Mouse (Mus musculus): ENCODE measurements at regions not wholly inside any gene's neighbourhood (a gene's known extent, or its start where the extent isn't known, plus 50 kb on each side); places are given as distances from the start of the nearest gene placed in this dataset.

- no peak for ATAC-seq (ENCODE audit: insufficient number of reproducible peaks, low FRiP score)
- H3K9me3 ChIP-seq (replicated peaks), result peaks cover 3% of the 10 kb centered on the region; the same call in 1 of the 2 replicates
Measured at GRCm38 (mm10) chr4:142605098-142605497, 365.9 kb upstream of the Kazn start.

DNA sequence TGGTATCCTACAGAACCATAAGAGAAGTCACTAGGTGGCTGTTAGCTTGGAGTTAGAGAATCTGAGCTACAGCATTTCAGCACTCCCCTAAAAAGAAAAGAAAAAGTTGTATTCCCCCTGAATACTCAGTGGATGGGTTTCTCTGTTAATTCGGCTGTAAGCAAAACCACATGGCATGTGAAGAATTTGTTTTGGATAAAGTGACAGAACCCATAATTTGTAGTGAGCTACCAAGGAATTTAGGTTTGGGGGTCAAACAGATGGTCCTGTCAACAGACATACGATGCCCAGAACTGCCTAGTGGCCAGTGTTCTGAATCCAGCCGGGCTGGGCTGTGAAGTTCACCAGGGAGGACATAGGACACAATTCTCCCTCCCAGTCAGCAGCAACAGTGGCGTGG, 358.0 kb upstream of the Kazn start:
- Histone ChIP-seq H3K9ac (no peak overlapping the region), H3K4me3 (no peak overlapping the region), H3K36me3 (no peaks in the 10 kb centered on the region), H3K4me2 (no peak overlapping the region), H3K4me1 (replicated peaks) (no peaks in the 10 kb centered on the region), H3K27ac (ENCODE audit: poor library complexity, severe bottlenecking) (no peak overlapping the region), H3K9me3 (replicated peaks) (0 out of 2 replicates have a peak, but pooled peaks cover 3% of the 10 kb centered on the region), H3K27me3 (replicated peaks) (no peaks in the 10 kb centered on the region)
- WGBS, result 59% methylated on average over 4 of the region's 4 CpGs
- no peak for ATAC-seq (ENCODE audit: insufficient number of reproducible peaks, low FRiP score)

More at GRCm38 (mm10) chr4:142605098-142605497, 365.9 kb upstream of the Kazn start:
- no peaks in the 10 kb centered on the region for H3K4me1 ChIP-seq (replicated peaks)
- H3K36me3 ChIP-seq, result no peaks in the 10 kb centered on the region
- H3K9ac ChIP-seq, result no peak overlapping the region
- 0 out of 2 replicates have a peak, but pooled peaks cover 3% of the 10 kb centered on the region for H3K27me3 ChIP-seq (replicated peaks)
- no peak overlapping the region for H3K4me2 ChIP-seq
- 74% methylated on average over 3 of the region's 3 CpGs for WGBS
- no peak overlapping the region for H3K27ac ChIP-seq (ENCODE audit: poor library complexity, severe bottlenecking)
- H3K4me3 ChIP-seq, result no peak overlapping the region

- Histone ChIP-seq H3K4me1 (replicated peaks) (no peaks in the 10 kb centered on the region), H3K27ac (ENCODE audit: poor library complexity, severe bottlenecking) (no peak overlapping the region), H3K9ac (no peak overlapping the region), H3K4me3 (no peak overlapping the region), H3K27me3 (replicated peaks) (peaks cover 12% of the 10 kb centered on the region; the same call in 1 of the 2 replicates), H3K4me2 (no peak overlapping the region), H3K9me3 (replicated peaks) (no peaks in the 10 kb centered on the region), H3K36me3 (no peaks in the 10 kb centered on the region)
- no peak for ATAC-seq (ENCODE audit: insufficient number of reproducible peaks, low FRiP score)
- WGBS, result 74% methylated on average over 7 of the region's 7 CpGs
Measured at GRCm38 (mm10) chr4:142589084-142589741, 350.0 kb upstream of the Kazn start.

- Histone ChIP-seq H3K27me3 (replicated peaks) (peaks cover 12% of the 10 kb centered on the region; the same call in 1 of the 2 replicates), H3K36me3 (no peaks in the 10 kb centered on the region), H3K27ac (ENCODE audit: poor library complexity, severe bottlenecking) (no peak overlapping the region), H3K9me3 (replicated peaks) (no peaks in the 10 kb centered on the region), H3K4me1 (replicated peaks) (no peaks in the 10 kb centered on the region), H3K9ac (no peak overlapping the region), H3K4me3 (no peak overlapping the region), H3K4me2 (no peak overlapping the region)
- WGBS, result 76% methylated on average over 24 of the region's 24 CpGs
- ATAC-seq (ENCODE audit: insufficient number of reproducible peaks, low FRiP score), result no peak
Measured at GRCm38 (mm10) chr4:142588418-142589083, 349.4 kb upstream of the Kazn start.

GRCm38 (mm10) chr4:142587345-142588035, 348.3 kb upstream of the Kazn start:
- no peak for ATAC-seq (ENCODE audit: insufficient number of reproducible peaks, low FRiP score)
- Histone ChIP-seq H3K4me2 (no peak overlapping the region), H3K4me3 (no peak overlapping the region), H3K9ac (no peak overlapping the region), H3K27ac (ENCODE audit: poor library complexity, severe bottlenecking) (no peak overlapping the region), H3K36me3 (no peaks in the 10 kb centered on the region), H3K4me1 (replicated peaks) (no peaks in the 10 kb centered on the region), H3K9me3 (replicated peaks) (no peaks in the 10 kb centered on the region), H3K27me3 (replicated peaks) (peaks cover 12% of the 10 kb centered on the region; the same call in 1 of the 2 replicates)
- 83% methylated on average over 22 of the region's 22 CpGs for WGBS

DNA sequence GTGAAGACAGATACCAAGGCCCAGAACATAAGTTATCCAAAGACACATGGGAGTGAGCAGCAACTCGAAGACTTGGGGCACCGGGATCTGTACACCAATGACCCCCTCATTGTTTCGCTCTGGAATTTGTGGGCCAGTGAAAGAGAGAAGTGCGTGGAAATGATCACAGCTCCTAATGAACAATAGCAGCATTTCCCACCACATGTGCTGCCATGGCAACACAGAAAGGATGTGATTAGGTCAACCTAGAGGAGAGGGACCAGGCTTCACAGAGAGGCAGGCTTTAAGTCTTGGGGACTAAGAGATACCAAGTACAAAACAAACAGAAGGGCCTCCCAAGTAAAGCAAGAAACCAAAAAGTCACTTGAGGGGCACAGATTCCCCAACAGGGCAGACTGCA, 339.3 kb upstream of the Kazn start:
- H3K27me3 ChIP-seq (replicated peaks), result no peaks in the 10 kb centered on the region
- no peak overlapping the region for H3K4me3 ChIP-seq
- H3K4me1 ChIP-seq (replicated peaks), result no peaks in the 10 kb centered on the region
- H3K9ac ChIP-seq, result no peak overlapping the region
- no peak overlapping the region for H3K4me2 ChIP-seq
- H3K27ac ChIP-seq (ENCODE audit: poor library complexity, severe bottlenecking), result no peak overlapping the region
- no peak for ATAC-seq (ENCODE audit: insufficient number of reproducible peaks, low FRiP score)
- H3K9me3 ChIP-seq (replicated peaks), result no peaks in the 10 kb centered on the region
- WGBS, result 85% methylated on average over 4 of the region's 4 CpGs
- H3K36me3 ChIP-seq, result no peaks in the 10 kb centered on the region

- no peak overlapping the region for H3K4me2 ChIP-seq
- no peaks in the 10 kb centered on the region for H3K27me3 ChIP-seq (replicated peaks)
- H3K27ac ChIP-seq (ENCODE audit: poor library complexity, severe bottlenecking), result no peak overlapping the region
- no peak for ATAC-seq (ENCODE audit: insufficient number of reproducible peaks, low FRiP score)
- no peak overlapping the region for H3K4me3 ChIP-seq
- H3K9ac ChIP-seq, result no peak overlapping the region
- 50% methylated on average over 4 of the region's 4 CpGs for WGBS
- no peaks in the 10 kb centered on the region for H3K36me3 ChIP-seq
- H3K4me1 ChIP-seq (replicated peaks), result no peaks in the 10 kb centered on the region
- H3K9me3 ChIP-seq (replicated peaks), result no peaks in the 10 kb centered on the region
Measured at GRCm38 (mm10) chr4:142577519-142577918, 338.3 kb upstream of the Kazn start.

- H3K36me3 ChIP-seq, result no peaks in the 10 kb centered on the region
- 65% methylated on average over 1 of the region's 1 CpGs for WGBS
- H3K4me1 ChIP-seq (replicated peaks), result no peaks in the 10 kb centered on the region
- no peak for ATAC-seq (ENCODE audit: insufficient number of reproducible peaks, low FRiP score)
- no peak overlapping the region for H3K27ac ChIP-seq (ENCODE audit: poor library complexity, severe bottlenecking)
- H3K4me3 ChIP-seq, result no peak overlapping the region
- no peak overlapping the region for H3K4me2 ChIP-seq
- H3K9ac ChIP-seq, result no peak overlapping the region
- H3K9me3 ChIP-seq (replicated peaks), result no peaks in the 10 kb centered on the region
- no peaks in the 10 kb centered on the region for H3K27me3 ChIP-seq (replicated peaks)
Measured at GRCm38 (mm10) chr4:142574528-142574927, 335.3 kb upstream of the Kazn start.

GRCm38 (mm10) chr4:142570712-142571111, 331.5 kb upstream of the Kazn start:
- Histone ChIP-seq H3K27me3 (replicated peaks) (no peaks in the 10 kb centered on the region), H3K4me1 (replicated peaks) (no peaks in the 10 kb centered on the region), H3K9ac (no peak overlapping the region), H3K9me3 (replicated peaks) (no peaks in the 10 kb centered on the region), H3K27ac (ENCODE audit: poor library complexity, severe bottlenecking) (no peak overlapping the region), H3K4me3 (no peak overlapping the region), H3K36me3 (no peaks in the 10 kb centered on the region), H3K4me2 (no peak overlapping the region)
- 75% methylated on average over 7 of the region's 7 CpGs for WGBS
- no peak for ATAC-seq (ENCODE audit: insufficient number of reproducible peaks, low FRiP score)

- 70% methylated on average over 6 of the region's 6 CpGs for WGBS
Measured at GRCm38 (mm10) chr4:142568556-142568955, 329.4 kb upstream of the Kazn start.

DNA sequence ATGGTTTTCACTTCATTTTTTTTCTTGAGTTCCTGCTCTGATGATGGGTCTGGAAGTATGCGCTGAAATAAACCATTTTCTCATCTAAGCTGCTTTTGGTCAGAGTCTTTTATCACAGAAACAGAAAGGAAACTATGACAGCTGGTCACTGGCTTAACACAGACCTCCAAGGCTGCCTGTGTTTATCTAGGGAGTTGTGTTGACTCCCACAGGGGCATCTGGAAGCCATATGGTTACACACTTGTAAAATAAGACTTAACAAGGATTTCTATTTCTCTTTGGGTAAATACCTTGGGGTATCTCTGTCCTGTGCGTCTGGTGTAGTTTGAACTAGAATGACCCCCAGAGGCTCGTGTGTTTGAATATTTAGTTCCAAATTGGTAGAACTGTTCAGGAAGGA, 315.5 kb upstream of the Kazn start:
- Histone ChIP-seq H3K27me3 (replicated peaks) (no peaks in the 10 kb centered on the region), H3K9me3 (replicated peaks) (peaks cover 3% of the 10 kb centered on the region; the same call in 1 of the 2 replicates), H3K36me3 (no peaks in the 10 kb centered on the region), H3K4me2 (no peak overlapping the region), H3K4me1 (replicated peaks) (no peaks in the 10 kb centered on the region), H3K27ac (ENCODE audit: poor library complexity, severe bottlenecking) (no peak overlapping the region), H3K9ac (no peak overlapping the region), H3K4me3 (no peak overlapping the region)
- 47% methylated on average over 3 of the region's 3 CpGs for WGBS
- no peak for ATAC-seq (ENCODE audit: insufficient number of reproducible peaks, low FRiP score)

More at GRCm38 (mm10) chr4:142568556-142568955, 329.4 kb upstream of the Kazn start:
- no peak overlapping the region for H3K27ac ChIP-seq (ENCODE audit: poor library complexity, severe bottlenecking)
- no peak overlapping the region for H3K4me2 ChIP-seq
- no peaks in the 10 kb centered on the region for H3K4me1 ChIP-seq (replicated peaks)
- H3K9me3 ChIP-seq (replicated peaks), result no peaks in the 10 kb centered on the region
- no peaks in the 10 kb centered on the region for H3K27me3 ChIP-seq (replicated peaks)
- no peak overlapping the region for H3K4me3 ChIP-seq
- H3K9ac ChIP-seq, result no peak overlapping the region
- no peaks in the 10 kb centered on the region for H3K36me3 ChIP-seq
- no peak for ATAC-seq (ENCODE audit: insufficient number of reproducible peaks, low FRiP score)

All from heart, embryonic 12.5 days (tissue).